Mouse (Mus musculus): ENCODE results near the gene Mark3.

DNA sequence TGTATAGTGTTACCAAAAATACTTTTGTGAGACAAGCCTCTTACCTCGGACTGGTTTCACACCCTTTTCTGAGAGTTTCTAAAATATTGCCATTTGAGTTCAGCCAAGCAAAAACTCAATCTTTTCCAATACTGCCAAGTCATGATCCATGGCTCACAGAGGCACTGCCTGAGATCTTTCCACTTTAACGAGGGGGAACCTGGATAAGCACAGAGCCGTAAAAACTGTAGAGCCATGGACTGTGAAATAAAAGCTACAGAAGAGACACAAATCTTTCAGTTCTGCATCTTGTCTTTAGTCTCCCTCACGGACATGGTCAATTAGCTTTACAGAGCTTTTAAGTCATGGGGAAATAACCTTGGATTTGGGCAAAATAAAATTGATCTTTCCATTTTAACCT lies 37.6 kb upstream of the Mark3 start:
- TF ChIP-seq EP300 (IDR thresholded peaks at IDR 0.05) (no peak), CTCF (IDR thresholded peaks at IDR 0.05) (no peak)
